ENCODE assay signal across 13 mouse cellular contexts in genomic region chrX:98707766-98708165, GRCm38 (mm10).
DNase-seq lines count a peak whose midpoint lies in the region; ATAC-seq lines count a peak whose summit lies in the region.
"Had no signal": no experiment of that assay in that cellular context is flagged by ENCODE, and none has a peak within 500 bp of the region (broad histone marks: within the 10 kb centered on the region; RNA-seq: fewer than 3 reads in every experiment).

No protein-coding gene starts in this region.

- no peak overlapping the region for H3K4me3 ChIP-seq in heart, embryonic 10.5 days
- H3K4me3 ChIP-seq: limb, embryonic 12.5 days; midbrain, embryonic 10.5 days had no signal

- no peaks in the 10 kb centered on the region for H3K9me3 ChIP-seq in heart, embryonic 10.5 days
- H3K9me3 ChIP-seq: G1E; limb, embryonic 12.5 days; midbrain, embryonic 10.5 days had no signal

- no peaks in the 10 kb centered on the region for H3K4me1 ChIP-seq in heart, embryonic 10.5 days
- H3K4me1 ChIP-seq: limb, embryonic 12.5 days; midbrain, embryonic 10.5 days had no signal

- H3K27me3 ChIP-seq in heart, embryonic 10.5 days (ENCODE audit: insufficient read depth, poor library complexity, severe bottlenecking) = no peaks in the 10 kb centered on the region

- intact Hi-C loops in heart, postnatal 10 days (cut with DNase I) = no loop called here
- intact Hi-C loops in left cerebral cortex, postnatal 4 days (cut with DNase I) = no loop called here

- H3K36me3 ChIP-seq in heart, embryonic 10.5 days = no peaks in the 10 kb centered on the region
- H3K36me3 ChIP-seq: G1E; limb, embryonic 12.5 days; midbrain, embryonic 10.5 days had no signal

- DNase-seq in cerebellum, adult 18-20 months = peak; percentile 4 to 6
- DNase-seq in cerebellum, adult 11 months = no peak
- DNase-seq in heart, postnatal 10 days = peak; percentile 1 to 6
- no peak for DNase-seq in heart, embryonic 10.5 days (ENCODE audit: low spot score)
- DNase-seq in NIH3T3 (ENCODE audit: low read depth) = peak; percentile 2
- DNase-seq in left cerebral cortex, postnatal 4 days = peak; percentile 2
- DNase-seq in layer of hippocampus, adult 9-10 months (ENCODE audit: low spot score) = no peak

- ATAC-seq in granulocyte monocyte progenitor cell, adult 5-6 weeks (replicated peaks; ENCODE audit: poor library complexity, severe bottlenecking) = no peak
- ATAC-seq: hindbrain, embryonic 16.5 days had no signal

- H3K27ac ChIP-seq in heart, embryonic 10.5 days = no peak overlapping the region
- H3K27ac ChIP-seq: limb, embryonic 12.5 days; midbrain, embryonic 10.5 days; stomach, postnatal 0 days had no signal

Comparison
In these comparisons a context has a peak if more than half of its experiments do, and no peak if none do; other contexts are left out.
1. DNase-seq: peak in cerebellum, adult 18-20 months (2 of 2), heart, postnatal 10 days (2 of 2), NIH3T3 (single experiment) and left cerebral cortex, postnatal 4 days (single experiment); none in cerebellum, adult 11 months (single experiment), heart, embryonic 10.5 days (single experiment) and layer of hippocampus, adult 9-10 months (single experiment).